Mouse (Mus musculus) hindbrain, postnatal 0 days (tissue): ENCODE measurements at regions not wholly inside any gene's neighbourhood (a gene's known extent, or its start where the extent isn't known, plus 50 kb on each side); places are given as distances from the start of the nearest gene placed in this dataset.

Source experiments
- ATAC-seq: fragments of 200-750 bp; cut with Nextera tagmentation; 2 replicates; pipeline ENCODE4 v1.8.0; 2017; ENCODE audit warnings: mild to moderate bottlenecking, moderate TSS enrichment, moderate library complexity
- DNase-seq: peaks from one replicate; pipeline ENCODE4 v3.0.0-alpha.2; 2015; ENCODE audit warnings: low spot score
- H3K27ac ChIP-seq: fragments of 300-500 bp; sonication (generic); 2 replicates; pipeline ENCODE4 v1.5.1; 2014; ENCODE audit warnings: mild to moderate bottlenecking
- H3K27me3 ChIP-seq: fragments of 300-500 bp; sonication (generic); 2 replicates; pipeline ENCODE4 v1.6.1; 2014; ENCODE audit warnings: low read length, mixed read lengths; ENCODE audit not compliant: insufficient read depth
- H3K36me3 ChIP-seq: fragments of 300-500 bp; sonication (generic); 2 replicates; pipeline ENCODE4 v1.6.1; 2014; ENCODE audit warnings: low read length, mixed read lengths; ENCODE audit not compliant: insufficient read depth
- H3K4me1 ChIP-seq: fragments of 300-500 bp; sonication (generic); 2 replicates; pipeline ENCODE4 v1.6.1; 2014; ENCODE audit warnings: antibody characterized with exemption, low read length, mixed read lengths; ENCODE audit not compliant: insufficient read depth
- H3K4me2 ChIP-seq: fragments of 300-500 bp; sonication (generic); 2 replicates; pipeline ENCODE4 v1.6.1; 2014; ENCODE audit warnings: low read depth, mild to moderate bottlenecking, low read length, moderate library complexity, mixed read lengths
- H3K4me3 ChIP-seq: fragments of 300-500 bp; sonication (generic); 2 replicates; pipeline ENCODE4 v1.5.1; 2014; ENCODE audit warnings: low read length
- H3K9ac ChIP-seq: fragments of 300-500 bp; sonication (generic); replicated peaks from 2 replicates; pipeline ENCODE4 v1.6.1; 2014; ENCODE audit warnings: mild to moderate bottlenecking, low read length, moderate library complexity, mixed read lengths
- H3K9me3 ChIP-seq: fragments of 300-500 bp; sonication (generic); 2 replicates; pipeline ENCODE4 v1.6.1; 2016; ENCODE audit warnings: low read length, mixed read lengths
- CTCF ChIP-seq: IDR thresholded peaks from 2 replicates; pipeline ENCODE4 v1.5.1; 2016; ENCODE audit warnings: antibody characterized with exemption, control low read depth, low read depth
- WGBS: fragments of 180-500 bp; shearing (Covaris S2); extraction: QIAGEN DNeasy Blood & Tissue Kit; methylation state at CpG from one replicate; pipeline ENCODE4 v1.1.7; 2014; 5-methylcytosine and 5-hydroxymethylcytosine counted together

GRCm38 (mm10) chr16:50705921-50706320, 115.0 kb upstream of the Ccdc54 start:
- ATAC-seq (0 out of 2 replicates have a peak, but pooled peaks have one; percentile 32), DNase-seq (peak; percentile 40)
- Histone ChIP-seq H3K9ac (no peak overlapping the region), H3K36me3 (no peaks in the 10 kb centered on the region), H3K27ac (no peak overlapping the region), H3K4me2 (no peak overlapping the region), H3K27me3 (no peaks in the 10 kb centered on the region), H3K4me1 (no peaks in the 10 kb centered on the region), H3K9me3 (no peaks in the 10 kb centered on the region), H3K4me3 (no peak overlapping the region)
- 54% methylated on average over 4 of the region's 4 CpGs for WGBS
- TF ChIP-seq CTCF, result no peak

- Histone ChIP-seq H3K4me1 (no peaks in the 10 kb centered on the region), H3K9me3 (no peaks in the 10 kb centered on the region), H3K27me3 (no peaks in the 10 kb centered on the region), H3K4me3 (no peak overlapping the region), H3K9ac (no peak overlapping the region), H3K27ac (no peak overlapping the region), H3K4me2 (no peak overlapping the region), H3K36me3 (no peaks in the 10 kb centered on the region)
- WGBS, result 68% methylated on average over 8 of the region's 8 CpGs
- DNase-seq (peak; percentile 18), ATAC-seq (no peak)
- TF ChIP-seq CTCF, result no peak
Measured at GRCm38 (mm10) chr16:50700811-50701517, 110.0 kb upstream of the Ccdc54 start.

- no peak for ATAC-seq
- Histone ChIP-seq H3K36me3 (no peaks in the 10 kb centered on the region), H3K4me1 (no peaks in the 10 kb centered on the region), H3K9ac (no peak overlapping the region), H3K4me2 (no peak overlapping the region), H3K4me3 (no peak overlapping the region), H3K27me3 (no peaks in the 10 kb centered on the region), H3K9me3 (no peaks in the 10 kb centered on the region), H3K27ac (no peak overlapping the region)
- peak; percentile 11 for DNase-seq
- WGBS, result 51% methylated on average over 2 of the region's 2 CpGs
- TF ChIP-seq CTCF, result no peak
Measured at GRCm38 (mm10) chr16:50700123-50700522, 109.2 kb upstream of the Ccdc54 start.

GRCm38 (mm10) chr16:50697722-50698121, 106.8 kb upstream of the Ccdc54 start:
- no peak for TF ChIP-seq CTCF
- 97% methylated on average over 2 of the region's 2 CpGs for WGBS
- H3K36me3 ChIP-seq, result no peaks in the 10 kb centered on the region
- no peak overlapping the region for H3K4me2 ChIP-seq
- no peaks in the 10 kb centered on the region for H3K4me1 ChIP-seq
- H3K27me3 ChIP-seq, result no peaks in the 10 kb centered on the region
- DNase-seq (no peak), ATAC-seq (no peak)
- H3K4me3 ChIP-seq, result no peak overlapping the region
- no peak overlapping the region for H3K9ac ChIP-seq
- H3K27ac ChIP-seq, result no peak overlapping the region
- no peaks in the 10 kb centered on the region for H3K9me3 ChIP-seq

- H3K27me3 ChIP-seq, result no peaks in the 10 kb centered on the region
- no peak overlapping the region for H3K27ac ChIP-seq
- no peak for ATAC-seq
- no peak overlapping the region for H3K4me3 ChIP-seq
- no peak overlapping the region for H3K9ac ChIP-seq
- WGBS, result 86% methylated on average over 4 of the region's 4 CpGs
- H3K4me1 ChIP-seq, result no peaks in the 10 kb centered on the region
- H3K36me3 ChIP-seq, result no peaks in the 10 kb centered on the region
- H3K4me2 ChIP-seq, result no peak overlapping the region
- H3K9me3 ChIP-seq, result no peaks in the 10 kb centered on the region
- no peak for DNase-seq
- TF ChIP-seq CTCF, result no peak
Measured at GRCm38 (mm10) chr16:50696052-50696451, 105.1 kb upstream of the Ccdc54 start.

GRCm38 (mm10) chr16:50694045-50694444, 103.1 kb upstream of the Ccdc54 start:
- H3K36me3 ChIP-seq, result no peaks in the 10 kb centered on the region
- no peak overlapping the region for H3K4me3 ChIP-seq
- no peak overlapping the region for H3K4me2 ChIP-seq
- no peak for ATAC-seq
- TF ChIP-seq CTCF, result no peak
- no peak overlapping the region for H3K9ac ChIP-seq
- DNase-seq, result no peak
- no peaks in the 10 kb centered on the region for H3K9me3 ChIP-seq
- no peak overlapping the region for H3K27ac ChIP-seq
- no peaks in the 10 kb centered on the region for H3K4me1 ChIP-seq
- H3K27me3 ChIP-seq, result no peaks in the 10 kb centered on the region
- WGBS, result 82% methylated on average over 2 of the region's 2 CpGs

- no peak for TF ChIP-seq CTCF
- Histone ChIP-seq H3K4me3 (no peak overlapping the region), H3K27ac (no peak overlapping the region), H3K27me3 (no peaks in the 10 kb centered on the region), H3K9me3 (no peaks in the 10 kb centered on the region), H3K4me1 (no peaks in the 10 kb centered on the region), H3K4me2 (no peak overlapping the region), H3K9ac (no peak overlapping the region), H3K36me3 (no peaks in the 10 kb centered on the region)
- DNase-seq (no peak), ATAC-seq (no peak)
- 80% methylated on average over 7 of the region's 7 CpGs for WGBS
Measured at GRCm38 (mm10) chr16:50690818-50691217, 99.9 kb upstream of the Ccdc54 start.
